Mouse (Mus musculus) kidney, postnatal 0 days (tissue): ENCODE measurements around the gene Apela. TPM values are rescaled to one million over a fixed set of nuclear protein-coding genes. Genes with fewer than 3 reads are reported as not detected.

Experiments
- ATAC-seq: fragments of 200-750 bp; cut with Nextera tagmentation; replicated peaks from 2 replicates; pipeline ENCODE4 v1.8.0; 2017; ENCODE audit warnings: low read depth, moderate number of reproducible peaks, moderate TSS enrichment, moderate library complexity; ENCODE audit not compliant: low FRiP score
- DNase-seq: peaks from one replicate; pipeline ENCODE4 v3.0.0-alpha.2; 2016; ENCODE audit warnings: low spot score
- H3K27ac ChIP-seq: fragments of 300-500 bp; sonication (generic); 2 replicates; pipeline ENCODE4 v1.5.1; 2014; ENCODE audit warnings: mild to moderate bottlenecking
- H3K27me3 ChIP-seq: fragments of 300-500 bp; sonication (generic); 2 replicates; pipeline ENCODE4 v1.6.1; 2014; ENCODE audit warnings: low read length, mixed read lengths; ENCODE audit not compliant: insufficient read depth
- H3K36me3 ChIP-seq: fragments of 300-500 bp; sonication (generic); 2 replicates; pipeline ENCODE4 v1.6.1; 2014; ENCODE audit warnings: low read length, mixed read lengths; ENCODE audit not compliant: insufficient read depth
- H3K4me1 ChIP-seq: fragments of 300-500 bp; sonication (generic); replicated peaks from 2 replicates; pipeline ENCODE4 v1.6.1; 2014; ENCODE audit warnings: antibody characterized with exemption, low read length, mixed read lengths; ENCODE audit not compliant: insufficient read depth
- H3K4me2 ChIP-seq: fragments of 300-500 bp; sonication (generic); 2 replicates; pipeline ENCODE4 v1.6.1; 2014; ENCODE audit warnings: mild to moderate bottlenecking, low read length, moderate library complexity, mixed read lengths
- H3K4me3 ChIP-seq: fragments of 300-500 bp; sonication (generic); replicated peaks from 2 replicates; pipeline ENCODE4 v1.5.1; 2014; ENCODE audit warnings: low read depth, low read length
- H3K9ac ChIP-seq: fragments of 300-500 bp; sonication (generic); 2 replicates; pipeline ENCODE4 v1.6.1; 2014; ENCODE audit warnings: low read depth, low read length
- H3K9me3 ChIP-seq: fragments of 300-500 bp; sonication (generic); replicated peaks from 2 replicates; pipeline ENCODE4 v1.6.1; 2016; ENCODE audit warnings: low read length, inconsistent platforms, mixed read lengths
- CTCF ChIP-seq: IDR thresholded peaks from 2 replicates; pipeline ENCODE4 v1.5.1; 2016; ENCODE audit warnings: antibody characterized with exemption, low read depth, mild to moderate bottlenecking, moderate library complexity
- WGBS: fragments of 180-500 bp; shearing (Covaris S2); extraction: QIAGEN DNeasy Blood & Tissue Kit; methylation state at CpG from one replicate; pipeline ENCODE4 v1.1.7; 2014; 5-methylcytosine and 5-hydroxymethylcytosine counted together
- polyA plus RNA-seq: library from polyadenylated mRNA; unstranded; fragments of >200 nt; fragmentation: Nextera tagmentation; extraction: Ambion mirVana; gene quantifications from 2 replicates; pipeline ENCODE4 v1.2.1, GENCODE M21; 2015

Apela gene
- polyA plus RNA-seq, 1 experiment from 2014 or later, result 28.7 TPM

DNA sequence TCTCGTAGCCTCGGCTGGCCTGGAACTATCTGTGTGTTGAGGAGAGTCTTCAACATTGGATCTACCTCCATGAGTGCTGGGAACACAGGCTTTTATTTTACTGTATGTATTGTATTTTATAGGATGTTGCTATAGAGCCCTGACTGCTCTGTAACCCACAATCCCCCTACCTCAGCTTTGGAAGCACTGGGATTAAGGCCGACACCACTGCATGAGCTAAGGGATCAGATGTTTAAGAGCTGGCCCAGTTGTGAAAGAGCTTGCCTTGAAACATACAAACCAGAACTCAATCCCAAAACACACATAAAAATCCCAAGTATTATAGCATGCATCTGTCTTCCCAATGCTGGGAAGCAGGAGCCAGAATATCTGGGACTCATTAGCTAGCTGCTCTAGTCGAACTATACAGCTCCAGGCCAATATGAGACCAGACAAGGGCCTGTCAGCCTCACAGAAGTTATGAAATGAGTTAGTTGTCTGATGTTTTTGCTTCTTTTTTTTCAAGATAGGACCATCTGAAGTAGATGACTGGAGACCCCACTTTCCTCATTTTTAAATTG, 38.2 kb downstream of the Apela start:
- no peak for TF ChIP-seq CTCF
- Histone ChIP-seq H3K9ac (no peak overlapping the region), H3K27ac (no peak overlapping the region), H3K36me3 (no peaks in the 10 kb centered on the region), H3K4me3 (no peak overlapping the region), H3K4me1 (no peaks in the 10 kb centered on the region), H3K4me2 (no peak overlapping the region), H3K9me3 (no peaks in the 10 kb centered on the region), H3K27me3 (no peaks in the 10 kb centered on the region)
- no peak for ATAC-seq
- whole genome bisulfite sequencing, result 84% methylated on average over 4 of the region's 4 CpGs
- no peak for DNase-seq

- no peak within 1 kb of the TSS for H3K27ac ChIP-seq
- no peaks in the 10 kb centered on the region for H3K36me3 ChIP-seq
- WGBS, result 81% methylated on average over 4 of the region's 4 CpGs
- no peaks in the 10 kb centered on the region for H3K27me3 ChIP-seq
- DNase-seq (no peak), ATAC-seq (no peak)
- no peak within 1 kb of the TSS for H3K9ac ChIP-seq
- no peak for TF ChIP-seq CTCF
- H3K9me3 ChIP-seq, result no peaks in the 10 kb centered on the region
- no peak within 1 kb of the TSS for H3K4me3 ChIP-seq
- H3K4me2 ChIP-seq, result no peak within 1 kb of the TSS
- no peaks in the 10 kb centered on the region for H3K4me1 ChIP-seq
Observed at GRCm38 (mm10) chr8:64987731-64988130, 49.4 kb downstream of the Apela start, which contains the start of gene Trim75. TSS of gene Trim75 (minus strand) at chr8:64987831.

GRCm38 (mm10) chr8:64983150-64983897, 53.8 kb downstream of the Apela start:
- Histone ChIP-seq H3K9ac (no peak overlapping the region), H3K27ac (no peak overlapping the region), H3K36me3 (no peaks in the 10 kb centered on the region), H3K9me3 (no peaks in the 10 kb centered on the region), H3K4me2 (no peak overlapping the region), H3K4me3 (no peak overlapping the region), H3K27me3 (no peaks in the 10 kb centered on the region), H3K4me1 (no peaks in the 10 kb centered on the region)
- ATAC-seq, result no peak
- DNase-seq, result no peak
- 67% methylated on average over 20 of the region's 20 CpGs for WGBS
- no peak for TF ChIP-seq CTCF

Other genes starting within 250 kb of the Apela start
- 18.2 and 20.9 TPM in 2 replicates for gene Klhl2, start 187.3 kb downstream of the Apela start, polyA plus RNA-seq
- gene Tmem192, start 90.2 kb downstream of the Apela start, polyA plus RNA-seq, result 50.0 and 50.3 TPM in 2 replicates
- gene Trim75, start 49.5 kb downstream of the Apela start, polyA plus RNA-seq, result not detected in 2 replicates
- gene Trim61, start 18.8 kb downstream of the Apela start, polyA plus RNA-seq, result 0.22 and 0.53 TPM in 2 replicates
- 0.07 TPM in 1 of 2 replicates, not detected in the other for gene Trim60, start 18.8 kb downstream of the Apela start, polyA plus RNA-seq
- not detected in 2 replicates for gene Gm10663, start 37.7 kb upstream of the Apela start, polyA plus RNA-seq
- 0.29 and 0.32 TPM in 2 replicates for gene BC030870, start 92.2 kb upstream of the Apela start, polyA plus RNA-seq